Comparison of ENCODE assay signal across 8 mouse cellular contexts in genomic region chr2:125516594-125516993, GRCm38 (mm10). TPM values are rescaled to one million over a fixed set of nuclear protein-coding genes. Genes with fewer than 3 reads are reported as not detected.
DNase-seq lines count a peak whose midpoint lies in the region; ATAC-seq and TF ChIP-seq lines count a peak whose summit lies in the region.
"Had no signal": no experiment of that assay in that cellular context is flagged by ENCODE, and none has a peak within 500 bp of the region (broad histone marks: within the 10 kb centered on the region; RNA-seq: fewer than 3 reads in every experiment).

No protein-coding gene starts in this region.

- H3K36me3 ChIP-seq in embryonic facial prominence, embryonic 10.5 days (replicated peaks) = no peaks in the 10 kb centered on the region
- H3K36me3 ChIP-seq in liver, postnatal 0 days (replicated peaks; ENCODE audit: insufficient read depth, low read length) = no peaks in the 10 kb centered on the region
- H3K36me3 ChIP-seq in forebrain, embryonic 14.5 days (ENCODE audit: control insufficient read depth, insufficient read depth, low read length) = no peaks in the 10 kb centered on the region
- H3K36me3 ChIP-seq: limb, embryonic 15.5 days had no signal

- DNase-seq in brain, embryonic 14.5 days (ENCODE audit: low read depth) = peak; percentile 43
- peak; percentile 82 for DNase-seq in embryonic facial prominence, embryonic 10.5 days (ENCODE audit: low spot score)
- peak; percentile 75 for DNase-seq in heart, postnatal 4 days
- DNase-seq in liver, postnatal 0 days = peak; percentile 22
- DNase-seq in left cerebral cortex, postnatal 36 days (ENCODE audit: low spot score in 2 of 2) = no peak
- no peak for DNase-seq in spleen, adult 12 weeks (ENCODE audit: low spot score)
- no peak for DNase-seq in forebrain, embryonic 14.5 days (ENCODE audit: low spot score)

- H3K4me3 ChIP-seq in embryonic facial prominence, embryonic 10.5 days = no peak overlapping the region
- H3K4me3 ChIP-seq in liver, postnatal 0 days (ENCODE audit: low read depth, low read length) = no peak overlapping the region
- H3K4me3 ChIP-seq in forebrain, embryonic 14.5 days (ENCODE audit: low read depth, low read length) = no peak overlapping the region
- H3K4me3 ChIP-seq: limb, embryonic 15.5 days had no signal

- no peak for TF ChIP-seq POLR2A in brain, embryonic 14.5 days (IDR thresholded peaks at IDR 0.05; ENCODE audit: borderline replicate concordance, extremely low read depth, insufficient read depth, insufficient read length, poor library complexity, severe bottlenecking)

- intact Hi-C loops in left cerebral cortex, postnatal 36 days (cut with DNase I) = no loop called here

- no peak overlapping the region for H3K4me2 ChIP-seq in liver, postnatal 0 days (ENCODE audit: low read depth, low read length)
- H3K4me2 ChIP-seq in forebrain, embryonic 14.5 days (ENCODE audit: low read length) = no peak overlapping the region
- H3K4me2 ChIP-seq: limb, embryonic 15.5 days had no signal

- WGBS in embryonic facial prominence, embryonic 10.5 days = 16% methylated on average over 4 of the region's 4 CpGs
- 21% methylated on average over 4 of the region's 4 CpGs for WGBS in liver, postnatal 0 days (ENCODE audit: insufficient replicate concordance)
- WGBS in forebrain, embryonic 14.5 days = 53% methylated on average over 4 of the region's 4 CpGs

- H3K4me1 ChIP-seq in embryonic facial prominence, embryonic 10.5 days = peaks cover 28% of the 10 kb centered on the region
- H3K4me1 ChIP-seq in liver, postnatal 0 days (ENCODE audit: insufficient read depth) = no peaks in the 10 kb centered on the region
- H3K4me1 ChIP-seq in forebrain, embryonic 14.5 days (ENCODE audit: control insufficient read depth, insufficient read depth, low read length) = no peaks in the 10 kb centered on the region

- ATAC-seq in liver, postnatal 0 days = no peak
- ATAC-seq in forebrain, embryonic 14.5 days = no peak

- TF ChIP-seq EP300 in liver, postnatal 0 days (IDR thresholded peaks at IDR 0.05; ENCODE audit: low read depth) = 0 out of 2 replicates have a peak, but pooled peaks have one; percentile 16

- no peak for TF ChIP-seq CTCF in brain, embryonic 14.5 days (IDR thresholded peaks at IDR 0.05; ENCODE audit: borderline replicate concordance, extremely low read depth, insufficient read depth, insufficient read length)
- TF ChIP-seq CTCF in liver, postnatal 0 days (IDR thresholded peaks at IDR 0.05; ENCODE audit: low read depth) = no peak

- H3K9ac ChIP-seq in liver, postnatal 0 days (replicated peaks) = no peak overlapping the region
- H3K9ac ChIP-seq in forebrain, embryonic 14.5 days (ENCODE audit: low read length) = no peak overlapping the region
- H3K9ac ChIP-seq: limb, embryonic 15.5 days had no signal

- H3K27me3 ChIP-seq in embryonic facial prominence, embryonic 10.5 days (replicated peaks; ENCODE audit: low read depth, poor library complexity, severe bottlenecking) = no peaks in the 10 kb centered on the region
- H3K27me3 ChIP-seq in liver, postnatal 0 days (ENCODE audit: insufficient read depth, low read length) = no peaks in the 10 kb centered on the region
- H3K27me3 ChIP-seq in forebrain, embryonic 14.5 days (replicated peaks; ENCODE audit: control insufficient read depth, insufficient read depth, low read length) = no peaks in the 10 kb centered on the region
- H3K27me3 ChIP-seq: limb, embryonic 15.5 days had no signal

- H3K9me3 ChIP-seq in embryonic facial prominence, embryonic 10.5 days = no peaks in the 10 kb centered on the region; the same call in 1 of the 2 replicates
- no peaks in the 10 kb centered on the region for H3K9me3 ChIP-seq in liver, postnatal 0 days (ENCODE audit: low read length)
- H3K9me3 ChIP-seq in forebrain, embryonic 14.5 days (replicated peaks; ENCODE audit: control insufficient read depth, low read length) = no peaks in the 10 kb centered on the region
- H3K9me3 ChIP-seq: limb, embryonic 15.5 days had no signal

- peak overlapping the region; percentile 65 for H3K27ac ChIP-seq in embryonic facial prominence, embryonic 10.5 days (replicated peaks)
- H3K27ac ChIP-seq in liver, postnatal 0 days (ENCODE audit: low read depth) = no peak overlapping the region
- H3K27ac ChIP-seq in forebrain, embryonic 14.5 days (ENCODE audit: low read depth, low read length) = no peak overlapping the region
- H3K27ac ChIP-seq: limb, embryonic 15.5 days had no signal

RNA-seq across cellular contexts. Expression of gene Fbn1, which starts 8.8 kb away (rescaled TPM):
- 3.1 and 6.9 TPM in 2 replicates for polyA plus RNA-seq in brain, embryonic 14.5 days (2012; rRNA removed)
- polyA plus RNA-seq in embryonic facial prominence, embryonic 10.5 days (2016; fragmentation: Nextera tagmentation; extraction: Ambion mirVana) = 6.8 and 8.1 TPM in 2 replicates
- total RNA-seq in heart, postnatal 4 days (2021) = 100 to 1,000 TPM; 223 to 241 TPM
- polyA plus RNA-seq in liver, postnatal 0 days (2015; fragmentation: Nextera tagmentation; extraction: Ambion mirVana) = 1.3 TPM in 2 replicates
- 1 to 10 TPM; 3.7 to 6.7 TPM for total RNA-seq in left cerebral cortex, postnatal 36 days (2021)
- 2.1 and 2.9 TPM in 2 replicates for polyA plus RNA-seq in forebrain, embryonic 14.5 days (2014; fragmentation: Nextera tagmentation; extraction: Ambion mirVana)

RNA-seq across cellular contexts. Expression of gene Gm9913, which starts 11.7 kb away (rescaled TPM):
- 0.09 and 0.10 TPM in 2 replicates for polyA plus RNA-seq in brain, embryonic 14.5 days (2012; rRNA removed)
- 0.09 and 0.20 TPM in 2 replicates for polyA plus RNA-seq in embryonic facial prominence, embryonic 10.5 days (2016; fragmentation: Nextera tagmentation; extraction: Ambion mirVana)
- total RNA-seq in heart, postnatal 4 days (2021) = under 1 TPM; 0.57 to 0.65 TPM
- 0.05 TPM in 1 of 2 replicates, not detected in the other for polyA plus RNA-seq in liver, postnatal 0 days (2015; fragmentation: Nextera tagmentation; extraction: Ambion mirVana)
- total RNA-seq in left cerebral cortex, postnatal 36 days (2021) = under 1 TPM; 0.14 to 0.17 TPM
- 0.14 TPM in 2 replicates for polyA plus RNA-seq in forebrain, embryonic 14.5 days (2014; fragmentation: Nextera tagmentation; extraction: Ambion mirVana)

Comparison
In these comparisons a context has a peak if more than half of its experiments do, and no peak if none do; other contexts are left out.
1. DNase-seq: peak in brain, embryonic 14.5 days (single experiment), embryonic facial prominence, embryonic 10.5 days (single experiment), heart, postnatal 4 days (single experiment) and liver, postnatal 0 days (single experiment); none in left cerebral cortex, postnatal 36 days (0 of 2), spleen, adult 12 weeks (single experiment) and forebrain, embryonic 14.5 days (single experiment).